Mouse (Mus musculus) embryonic facial prominence, embryonic 12.5 days (tissue): ENCODE results near the gene Snx8. TPM values are rescaled to one million over a fixed set of nuclear protein-coding genes. Genes with fewer than 3 reads are reported as not detected.

Source experiments
- ATAC-seq: fragments of 200-750 bp; cut with Nextera tagmentation; 2 replicates; pipeline ENCODE4 v1.8.0; 2017; ENCODE audit not compliant: insufficient number of reproducible peaks, insufficient read depth, low FRiP score, low TSS enrichment
- H3K27ac ChIP-seq: fragments of 300-500 bp; sonication (generic); 2 replicates; pipeline ENCODE4 v1.5.1; 2016; ENCODE audit warnings: mild to moderate bottlenecking
- H3K27me3 ChIP-seq: fragments of 300-500 bp; sonication (generic); 2 replicates; pipeline ENCODE4 v1.6.1; 2016; ENCODE audit warnings: mild to moderate bottlenecking, moderate library complexity
- H3K36me3 ChIP-seq: fragments of 300-500 bp; sonication (generic); 2 replicates; pipeline ENCODE4 v1.6.1; 2016; ENCODE audit warnings: mild to moderate bottlenecking
- H3K4me1 ChIP-seq: fragments of 300-500 bp; sonication (generic); 2 replicates; pipeline ENCODE4 v1.6.1; 2016
- H3K4me2 ChIP-seq: fragments of 300-500 bp; sonication (generic); replicated peaks from 2 replicates; pipeline ENCODE4 v1.6.1; 2016; ENCODE audit warnings: mild to moderate bottlenecking, moderate library complexity
- H3K4me3 ChIP-seq: fragments of 300-500 bp; sonication (generic); 2 replicates; pipeline ENCODE4 v1.5.1; 2016; ENCODE audit warnings: mild to moderate bottlenecking
- H3K9ac ChIP-seq: fragments of 300-500 bp; sonication (generic); 2 replicates; pipeline ENCODE4 v1.6.1; 2016; ENCODE audit warnings: mild to moderate bottlenecking, moderate library complexity
- H3K9me3 ChIP-seq: fragments of 300-500 bp; sonication (generic); 2 replicates; pipeline ENCODE4 v1.6.1; 2016; ENCODE audit warnings: mild to moderate bottlenecking, moderate library complexity
- WGBS: fragments of 180-500 bp; shearing (Covaris S2); methylation state at CpG from one replicate; pipeline ENCODE4 v1.1.7; 2016; 5-methylcytosine and 5-hydroxymethylcytosine counted together
- polyA plus RNA-seq: library from polyadenylated mRNA; unstranded; fragments of >200 nt; fragmentation: Nextera tagmentation; extraction: Ambion mirVana; gene quantifications from 2 replicates; pipeline ENCODE4 v1.2.1, GENCODE M21; 2016

Gene Snx8
- polyA plus RNA-seq, 1 experiment from 2014 or later: 21.4 TPM

- ATAC-seq: no peak
- H3K9me3 ChIP-seq: 0 out of 2 replicates have a peak, but pooled peaks cover 4% of the 10 kb centered on the region
- H3K9ac ChIP-seq: no peak overlapping the region
- no peak overlapping the region for H3K4me3 ChIP-seq
- no peak overlapping the region for H3K27ac ChIP-seq
- H3K36me3 ChIP-seq: peaks cover 37% of the 10 kb centered on the region
- no peaks in the 10 kb centered on the region for H3K4me1 ChIP-seq
- WGBS: 94% methylated on average over 4 of the region's 4 CpGs
- H3K4me2 ChIP-seq: no peak overlapping the region
- no peaks in the 10 kb centered on the region for H3K27me3 ChIP-seq
These were observed 50.3 kb downstream of the Snx8 start for GRCm38 (mm10) chr5:140338779-140339178.

- ATAC-seq: no peak
- H3K27ac ChIP-seq: no peak overlapping the region
- H3K36me3 ChIP-seq: peaks cover 35% of the 10 kb centered on the region
- H3K4me3 ChIP-seq: no peak overlapping the region
- H3K4me2 ChIP-seq: no peak overlapping the region
- H3K4me1 ChIP-seq: peaks cover 4% of the 10 kb centered on the region; the same call in 1 of the 2 replicates
- 95% methylated on average over 1 of the region's 1 CpGs for WGBS
- no peak overlapping the region for H3K9ac ChIP-seq
- H3K27me3 ChIP-seq: no peaks in the 10 kb centered on the region
- H3K9me3 ChIP-seq: 0 out of 2 replicates have a peak, but pooled peaks cover 4% of the 10 kb centered on the region
These were observed 52.4 kb downstream of the Snx8 start for GRCm38 (mm10) chr5:140336680-140337079.

DNA sequence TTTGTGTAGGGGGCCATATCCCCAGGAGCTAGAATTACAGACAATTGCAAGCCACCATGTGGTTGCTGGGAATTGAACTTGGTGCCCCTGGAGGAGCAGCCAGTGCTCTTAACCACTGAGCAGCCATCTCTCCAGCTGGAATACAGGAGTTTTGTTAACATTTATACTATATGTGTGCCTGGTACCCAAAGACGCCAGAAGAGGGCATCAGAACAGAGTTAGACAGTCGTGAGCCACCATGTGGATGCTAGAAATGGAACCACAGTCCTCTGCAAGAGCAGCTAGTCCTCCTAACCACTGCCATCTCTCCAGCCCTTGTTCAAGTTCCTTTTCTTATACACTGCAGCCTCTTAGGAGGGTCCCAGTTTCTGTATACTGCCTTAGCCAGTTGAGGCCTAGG is 55.4 kb downstream of the Snx8 start:
- Histone ChIP-seq H3K36me3 (peaks cover 24% of the 10 kb centered on the region), H3K27me3 (no peaks in the 10 kb centered on the region)
- 38% methylated on average over 2 of the region's 2 CpGs for WGBS

GRCm38 (mm10) chr5:140332519-140332918 is 56.5 kb downstream of the Snx8 start:
- peak overlapping the region; percentile 91 for H3K4me2 ChIP-seq
- peaks cover 11% of the 10 kb centered on the region for H3K4me1 ChIP-seq
- ATAC-seq: no peak
- H3K36me3 ChIP-seq: peaks cover 22% of the 10 kb centered on the region
- no peak overlapping the region for H3K27ac ChIP-seq
- H3K9me3 ChIP-seq: no peaks in the 10 kb centered on the region
- H3K9ac ChIP-seq: no peak overlapping the region
- H3K27me3 ChIP-seq: no peaks in the 10 kb centered on the region
- peak overlapping the region; percentile 67; the same call in 1 of the 2 replicates for H3K4me3 ChIP-seq
- WGBS: 47% methylated on average over 4 of the region's 4 CpGs

More for the DNA sequence above, 55.4 kb downstream of the Snx8 start:
- Histone ChIP-seq H3K4me3 (no peak overlapping the region), H3K4me1 (peaks cover 11% of the 10 kb centered on the region), H3K9ac (no peak overlapping the region), H3K27ac (no peak overlapping the region), H3K4me2 (no peak overlapping the region), H3K9me3 (0 out of 2 replicates have a peak, but pooled peaks cover 2% of the 10 kb centered on the region)
- no peak for ATAC-seq

DNA sequence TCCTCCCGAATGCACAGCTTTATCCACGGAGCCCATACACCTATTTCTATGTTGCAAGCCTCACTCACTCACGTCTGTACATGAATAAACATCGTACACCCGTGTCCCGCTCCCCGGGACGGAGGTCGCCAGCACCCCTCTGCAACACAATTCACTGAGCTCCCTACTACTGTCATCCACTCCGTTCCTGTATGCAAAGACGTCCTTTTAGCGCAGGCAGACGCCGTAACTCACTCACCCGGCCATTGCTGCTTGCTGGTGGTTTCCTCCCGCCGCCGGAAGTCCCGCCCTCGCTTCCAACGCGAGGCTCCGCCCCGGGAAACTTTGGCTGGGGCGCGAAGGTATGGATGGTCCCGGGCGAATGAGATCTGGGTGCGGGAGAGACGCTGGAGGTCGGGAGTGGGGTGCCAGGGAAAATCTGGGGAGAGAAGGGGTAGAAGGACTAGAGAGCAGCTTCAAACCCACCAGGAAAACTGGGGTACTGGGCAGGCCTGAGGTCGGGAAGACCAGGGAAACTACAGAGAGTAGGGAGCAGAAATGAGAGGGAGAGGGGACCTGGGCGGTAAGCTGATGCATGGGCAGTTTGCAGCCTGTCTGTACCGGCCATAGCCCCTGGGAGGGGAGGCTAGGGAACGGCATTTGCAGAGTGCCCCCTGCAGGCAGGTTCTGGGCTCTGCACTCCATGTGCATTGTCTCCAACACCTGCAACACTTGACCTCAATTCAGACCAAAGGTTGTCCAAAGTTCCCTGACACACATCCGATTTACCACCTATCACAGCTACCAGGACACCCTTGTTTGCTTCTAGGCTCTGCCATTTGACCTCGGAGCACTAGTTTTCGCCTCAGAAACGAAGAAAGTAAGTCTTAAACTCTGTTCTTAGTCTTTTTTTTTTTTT is 57.2 kb downstream of the Snx8 start, which contains the start of gene Mrm2:
Mrm2 (minus strand) TSS at position 284 of the 898 bp plus-strand sequence.
- WGBS: 1% methylated on average over 39 of the region's 39 CpGs

GRCm38 (mm10) chr5:140324058-140324457 is 65.0 kb downstream of the Snx8 start:
- H3K9me3 ChIP-seq: no peaks in the 10 kb centered on the region
- H3K4me3 ChIP-seq: no peak overlapping the region
- no peak overlapping the region for H3K4me2 ChIP-seq
- ATAC-seq: no peak
- H3K9ac ChIP-seq: no peak overlapping the region
- no peaks in the 10 kb centered on the region for H3K27me3 ChIP-seq
- peaks cover 21% of the 10 kb centered on the region for H3K36me3 ChIP-seq
- WGBS: 93% methylated on average over 5 of the region's 5 CpGs
- H3K4me1 ChIP-seq: peaks cover 11% of the 10 kb centered on the region
- H3K27ac ChIP-seq: no peak overlapping the region

More for the DNA sequence above, 57.2 kb downstream of the Snx8 start, which contains the start of gene Mrm2:
- Histone ChIP-seq H3K36me3 (peaks cover 26% of the 10 kb centered on the region), H3K9me3 (no peaks in the 10 kb centered on the region), H3K27ac (peak within 1 kb of the TSS; percentile 92), H3K4me3 (peak within 1 kb of the TSS; percentile 67), H3K4me2 (peak within 1 kb of the TSS; percentile 91), H3K9ac (peak within 1 kb of the TSS; percentile 86), H3K27me3 (no peaks in the 10 kb centered on the region), H3K4me1 (peaks cover 11% of the 10 kb centered on the region)
- peak; percentile 78 for ATAC-seq

- Histone ChIP-seq H3K4me2 (peak overlapping the region; percentile 76), H3K9ac (peak overlapping the region; percentile 96), H3K4me1 (peaks cover 11% of the 10 kb centered on the region), H3K27me3 (no peaks in the 10 kb centered on the region), H3K36me3 (peaks cover 4% of the 10 kb centered on the region; the same call in 1 of the 2 replicates), H3K4me3 (peak overlapping the region; percentile 91), H3K9me3 (no peaks in the 10 kb centered on the region), H3K27ac (peak overlapping the region; percentile 69)
- 2% methylated on average over 17 of the region's 17 CpGs for WGBS
- ATAC-seq: no peak
These were observed 67.1 kb downstream of the Snx8 start for GRCm38 (mm10) chr5:140321756-140322575.

DNA sequence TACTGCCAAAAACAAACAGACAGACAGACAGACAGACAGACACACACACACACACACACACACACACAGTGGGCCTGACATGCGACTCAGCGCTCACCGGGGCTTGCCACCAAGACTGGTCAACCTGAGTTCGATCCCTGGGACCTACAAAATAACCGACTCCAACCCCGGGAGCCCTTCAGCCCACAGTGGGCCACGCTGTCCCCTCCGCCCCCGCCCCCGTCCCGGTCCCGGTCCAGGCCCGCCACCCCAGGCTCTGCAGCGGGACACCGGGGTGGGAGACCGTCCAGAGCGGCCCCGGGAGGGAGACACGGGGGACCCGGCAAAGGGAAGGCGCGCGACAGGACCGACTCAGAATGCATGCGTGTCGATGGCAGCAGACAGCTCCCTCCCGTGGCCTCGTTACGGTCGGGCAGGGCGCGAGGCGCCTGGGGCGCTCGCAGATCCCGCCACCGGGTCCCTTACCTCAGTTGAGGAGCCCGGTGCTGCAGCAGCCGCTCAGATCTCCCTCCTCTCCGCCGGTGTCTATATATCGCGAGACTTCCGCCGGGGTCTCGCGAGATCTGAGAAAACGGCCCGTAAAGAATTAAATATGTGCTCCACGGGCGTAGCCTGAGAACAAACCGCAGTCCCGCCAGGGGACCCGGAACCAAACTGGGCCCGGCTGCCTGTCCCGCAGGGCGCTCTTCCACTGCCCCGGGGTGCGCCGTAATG is 67.9 kb downstream of the Snx8 start, which contains the start of the genes Mad1l1 and Nudt1:
Mad1l1 (minus strand) TSS at position 511 of the 714 bp plus-strand sequence.
Nudt1 (plus strand) TSS at position 615 of the 714 bp plus-strand sequence.
- H3K4me3 ChIP-seq: peak within 1 kb of the TSS; percentile 91
- ATAC-seq: peak; percentile 80
- no peaks in the 10 kb centered on the region for H3K27me3 ChIP-seq
- peaks cover 11% of the 10 kb centered on the region for H3K4me1 ChIP-seq
- H3K9ac ChIP-seq: peak within 1 kb of the TSS; percentile 96
- WGBS: under 1% methylated on average over 60 of the region's 60 CpGs
- peak within 1 kb of the TSS; percentile 76 for H3K4me2 ChIP-seq
- peak within 1 kb of the TSS; percentile 69 for H3K27ac ChIP-seq
- no peaks in the 10 kb centered on the region for H3K9me3 ChIP-seq
- H3K36me3 ChIP-seq: no peaks in the 10 kb centered on the region

DNA sequence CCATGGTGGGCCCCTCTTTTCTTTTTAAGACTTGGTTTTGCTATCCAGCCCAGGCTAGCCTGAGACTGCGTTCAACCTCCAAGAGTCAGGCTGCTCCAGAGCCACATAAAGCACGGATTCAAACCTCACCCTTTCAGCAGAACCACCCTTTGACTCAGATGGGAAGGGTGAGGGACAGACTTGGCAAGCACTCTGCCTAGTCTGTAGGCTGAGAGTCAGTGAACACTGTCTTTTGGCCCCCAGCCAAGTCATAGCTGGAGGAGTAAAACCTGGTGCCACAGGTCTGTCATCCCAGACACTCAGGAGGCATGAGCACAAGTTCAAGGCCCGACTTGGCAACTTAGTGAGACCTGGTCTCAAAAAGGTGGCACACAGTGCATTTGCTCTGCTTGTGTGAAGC is 72.3 kb downstream of the Snx8 start:
- Histone ChIP-seq H3K4me1 (peaks cover 11% of the 10 kb centered on the region), H3K4me3 (no peak overlapping the region), H3K27me3 (no peaks in the 10 kb centered on the region), H3K9me3 (no peaks in the 10 kb centered on the region), H3K36me3 (peaks cover 32% of the 10 kb centered on the region), H3K4me2 (no peak overlapping the region), H3K27ac (no peak overlapping the region), H3K9ac (no peak overlapping the region)
- no peak for ATAC-seq
- WGBS: 85% methylated on average over 3 of the region's 3 CpGs

GRCm38 (mm10) chr5:140307602-140308001 is 81.5 kb downstream of the Snx8 start:
- 93% methylated on average over 14 of the region's 14 CpGs for WGBS
- Histone ChIP-seq H3K36me3 (peaks cover 81% of the 10 kb centered on the region), H3K9me3 (no peaks in the 10 kb centered on the region), H3K27ac (no peak overlapping the region), H3K27me3 (no peaks in the 10 kb centered on the region), H3K4me3 (no peak overlapping the region), H3K9ac (no peak overlapping the region), H3K4me1 (no peaks in the 10 kb centered on the region), H3K4me2 (no peak overlapping the region)
- no peak for ATAC-seq

DNA sequence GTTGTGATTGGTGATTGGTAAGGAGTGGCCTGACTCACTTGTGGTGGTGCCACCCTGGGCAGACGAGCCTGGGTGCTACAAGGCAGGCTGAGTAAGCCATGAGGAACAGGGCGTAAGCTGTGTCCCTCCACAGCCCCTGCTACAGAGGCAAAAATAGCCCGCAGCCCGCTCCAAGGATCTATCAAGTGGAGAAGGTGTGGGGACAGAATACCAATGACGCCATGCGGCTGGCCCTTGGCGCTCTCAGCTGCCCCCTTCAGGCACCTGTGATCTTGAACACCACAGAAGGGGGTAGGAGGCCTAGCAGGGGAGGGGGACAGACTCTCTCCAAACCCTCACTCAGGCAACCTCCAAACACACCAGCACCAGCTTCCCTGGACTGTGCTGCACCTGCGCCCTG is 83.0 kb downstream of the Snx8 start:
- H3K4me1 ChIP-seq: no peaks in the 10 kb centered on the region
- H3K27me3 ChIP-seq: no peaks in the 10 kb centered on the region
- 85% methylated on average over 8 of the region's 8 CpGs for WGBS
- H3K4me2 ChIP-seq: no peak overlapping the region
- ATAC-seq: no peak
- H3K27ac ChIP-seq: no peak overlapping the region
- H3K9me3 ChIP-seq: no peaks in the 10 kb centered on the region
- peaks cover 79% of the 10 kb centered on the region for H3K36me3 ChIP-seq
- H3K9ac ChIP-seq: no peak overlapping the region
- H3K4me3 ChIP-seq: no peak overlapping the region
